Mouse (Mus musculus) midbrain, postnatal 0 days (tissue): ENCODE results near the gene Cop1. TPM values are rescaled to one million over a fixed set of nuclear protein-coding genes. Genes with fewer than 3 reads are reported as not detected.
"Not testable (repeated sequence)": the region's sequence is repeated elsewhere in the genome, so short reads cannot be mapped to it uniquely, and the experiment has no call there.

Experiments used
- ATAC-seq: fragments of 200-750 bp; cut with Nextera tagmentation; 2 replicates; pipeline ENCODE4 v1.8.0; 2017; ENCODE audit warnings: moderate number of reproducible peaks, mild to moderate bottlenecking, moderate TSS enrichment, moderate library complexity; ENCODE audit not compliant: low FRiP score
- DNase-seq: peaks from one replicate; pipeline ENCODE4 v3.0.0-alpha.2; 2015; ENCODE audit warnings: low spot score
- H3K27ac ChIP-seq: fragments of 300-500 bp; sonication (generic); 2 replicates; pipeline ENCODE4 v1.5.1; 2014; ENCODE audit warnings: low read depth, mild to moderate bottlenecking, low read length, mixed read lengths
- H3K27me3 ChIP-seq: fragments of 300-500 bp; sonication (generic); 2 replicates; pipeline ENCODE4 v1.6.1; 2014; ENCODE audit warnings: low read length, control low read depth, mixed read lengths; ENCODE audit not compliant: insufficient read depth
- H3K36me3 ChIP-seq: fragments of 300-500 bp; sonication (generic); 2 replicates; pipeline ENCODE4 v1.6.1; 2014; ENCODE audit warnings: low read length, control low read depth, mixed read lengths; ENCODE audit not compliant: insufficient read depth
- H3K4me1 ChIP-seq: fragments of 300-500 bp; sonication (generic); 2 replicates; pipeline ENCODE4 v1.6.1; 2014; ENCODE audit warnings: mild to moderate bottlenecking, control low read depth, antibody characterized with exemption, low read length, mixed read lengths; ENCODE audit not compliant: insufficient read depth
- H3K4me2 ChIP-seq: fragments of 300-500 bp; sonication (generic); 2 replicates; pipeline ENCODE4 v1.6.1; 2014; ENCODE audit warnings: low read depth, mild to moderate bottlenecking, low read length, mixed read lengths; ENCODE audit not compliant: poor library complexity, severe bottlenecking
- H3K4me3 ChIP-seq: fragments of 300-500 bp; sonication (generic); 2 replicates; pipeline ENCODE4 v1.5.1; 2014; ENCODE audit warnings: low read depth, mild to moderate bottlenecking, low read length, moderate library complexity
- H3K9ac ChIP-seq: fragments of 300-500 bp; sonication (generic); replicated peaks from 2 replicates; pipeline ENCODE4 v1.6.1; 2014; ENCODE audit warnings: mild to moderate bottlenecking, low read length, moderate library complexity, mixed read lengths; ENCODE audit not compliant: poor library complexity, severe bottlenecking
- H3K9me3 ChIP-seq: fragments of 300-500 bp; sonication (generic); 2 replicates; pipeline ENCODE4 v1.6.1; 2016; ENCODE audit warnings: low read length, control low read depth
- CTCF ChIP-seq: IDR thresholded peaks from 2 replicates; pipeline ENCODE4 v1.5.1; 2016; ENCODE audit warnings: antibody characterized with exemption, mild to moderate bottlenecking
- WGBS: fragments of 180-500 bp; shearing (Covaris S2); extraction: QIAGEN DNeasy Blood & Tissue Kit; methylation state at CpG from one replicate; pipeline ENCODE4 v1.1.7; 2014; 5-methylcytosine and 5-hydroxymethylcytosine counted together
- polyA plus RNA-seq: library from polyadenylated mRNA; unstranded; fragments of >200 nt; fragmentation: Nextera tagmentation; extraction: Ambion mirVana; gene quantifications from 2 replicates; pipeline ENCODE4 v1.2.1, GENCODE M21; 2015
- total RNA-seq: library from RNA; depleted of rRNA; stranded (reverse); fragments of >200 nt; gene quantifications from 2 replicates; pipeline ENCODE4 v1.2.3, GENCODE M21; 2014; rRNA removed

Gene Cop1
- total RNA-seq = 122 and 133 TPM in 2 replicates
- polyA plus RNA-seq = 51.6 and 59.7 TPM in 2 replicates

GRCm38 (mm10) chr1:159231781-159232571 is at the start of gene Cop1:
Cop1 (plus strand) TSS chr1:159232320.
- under 1% methylated on average over 65 of the region's 97 CpGs for WGBS
- H3K4me1 ChIP-seq, H3K9me3 ChIP-seq, H3K36me3 ChIP-seq, H3K27me3 ChIP-seq: not testable (repeated sequence)
- ATAC-seq (peak; percentile 97), DNase-seq (peak; percentile 95)
- Histone ChIP-seq H3K4me3 (peak within 1 kb of the TSS; percentile 48), H3K27ac (peak within 1 kb of the TSS; percentile 91), H3K9ac (peak within 1 kb of the TSS; percentile 70), H3K4me2 (peak within 1 kb of the TSS; percentile 58)

GRCm38 (mm10) chr1:159186741-159187140 is 45.4 kb upstream of the Cop1 start:
- ATAC-seq = no peak
- H3K4me1 ChIP-seq = no peaks in the 10 kb centered on the region
- DNase-seq = no peak
- 43% methylated on average over 3 of the region's 3 CpGs for WGBS
- no peak for TF ChIP-seq CTCF
- H3K9me3 ChIP-seq = no peaks in the 10 kb centered on the region
- no peak overlapping the region for H3K9ac ChIP-seq
- H3K36me3 ChIP-seq = no peaks in the 10 kb centered on the region
- H3K27ac ChIP-seq = no peak overlapping the region
- no peak overlapping the region for H3K4me3 ChIP-seq
- H3K4me2 ChIP-seq = no peak overlapping the region
- H3K27me3 ChIP-seq = no peaks in the 10 kb centered on the region

GRCm38 (mm10) chr1:159198603-159199002 is 33.5 kb upstream of the Cop1 start:
- TF ChIP-seq CTCF = no peak
- Histone ChIP-seq H3K9me3 (no peaks in the 10 kb centered on the region), H3K27ac (no peak overlapping the region), H3K9ac (no peak overlapping the region), H3K4me1 (no peaks in the 10 kb centered on the region), H3K27me3 (no peaks in the 10 kb centered on the region), H3K4me2 (no peak overlapping the region), H3K4me3 (no peak overlapping the region), H3K36me3 (no peaks in the 10 kb centered on the region)
- no peak for ATAC-seq
- no peak for DNase-seq
- WGBS = 76% methylated on average over 3 of the region's 3 CpGs

- H3K27ac ChIP-seq = no peak overlapping the region
- WGBS = 84% methylated on average over 3 of the region's 3 CpGs
- no peaks in the 10 kb centered on the region for H3K27me3 ChIP-seq
- no peaks in the 10 kb centered on the region for H3K4me1 ChIP-seq
- no peaks in the 10 kb centered on the region for H3K9me3 ChIP-seq
- no peak overlapping the region for H3K4me3 ChIP-seq
- no peaks in the 10 kb centered on the region for H3K36me3 ChIP-seq
- TF ChIP-seq CTCF = no peak
- no peak overlapping the region for H3K9ac ChIP-seq
- H3K4me2 ChIP-seq = no peak overlapping the region
- no peak for DNase-seq
- ATAC-seq = no peak
These were observed 32.5 kb upstream of the Cop1 start for GRCm38 (mm10) chr1:159199606-159200005.

GRCm38 (mm10) chr1:159201220-159201619 is 30.9 kb upstream of the Cop1 start:
- no peak for ATAC-seq

GRCm38 (mm10) chr1:159211711-159212110 is 20.4 kb upstream of the Cop1 start:
- no peak for ATAC-seq
- no peak for TF ChIP-seq CTCF
- Histone ChIP-seq H3K36me3 (no peaks in the 10 kb centered on the region), H3K4me3 (no peak overlapping the region), H3K4me1 (no peaks in the 10 kb centered on the region), H3K27me3 (no peaks in the 10 kb centered on the region), H3K9me3 (no peaks in the 10 kb centered on the region), H3K27ac (no peak overlapping the region), H3K9ac (no peak overlapping the region), H3K4me2 (no peak overlapping the region)
- DNase-seq = no peak
- 82% methylated on average over 4 of the region's 4 CpGs for WGBS

More at GRCm38 (mm10) chr1:159201220-159201619, 30.9 kb upstream of the Cop1 start:
- no peaks in the 10 kb centered on the region for H3K9me3 ChIP-seq
- no peak overlapping the region for H3K27ac ChIP-seq
- no peak for TF ChIP-seq CTCF
- H3K36me3 ChIP-seq = no peaks in the 10 kb centered on the region
- H3K9ac ChIP-seq = no peak overlapping the region
- no peaks in the 10 kb centered on the region for H3K4me1 ChIP-seq
- DNase-seq = no peak
- no peaks in the 10 kb centered on the region for H3K27me3 ChIP-seq
- H3K4me3 ChIP-seq = no peak overlapping the region
- no peak overlapping the region for H3K4me2 ChIP-seq
